Mouse (Mus musculus): ENCODE results near the gene Dpysl4.

The Dpysl4 gene

GRCm38 (mm10) chr7:139085629-139086194 is at the start of gene Dpysl4:
TSS of gene Dpysl4 (plus strand) at chr7:139086001.
- peak; percentile 95 for DNase-seq

GRCm38 (mm10) chr7:139063406-139063805 is 22.4 kb upstream of the Dpysl4 start:
- DNase-seq, result no peak

GRCm38 (mm10) chr7:139068182-139068623 is 17.6 kb upstream of the Dpysl4 start:
- peak; percentile 95 for DNase-seq

GRCm38 (mm10) chr7:139074189-139074588 is 11.6 kb upstream of the Dpysl4 start:
- no peak for DNase-seq

- no peak for DNase-seq
Measured at GRCm38 (mm10) chr7:139075054-139075794, 10.6 kb upstream of the Dpysl4 start.

GRCm38 (mm10) chr7:139077283-139077682 is 8.5 kb upstream of the Dpysl4 start:
- peak; percentile 71 for DNase-seq

GRCm38 (mm10) chr7:139078181-139078580 is 7.6 kb upstream of the Dpysl4 start:
- DNase-seq, result peak; percentile 50

GRCm38 (mm10) chr7:139079141-139079540 is 6.7 kb upstream of the Dpysl4 start:
- no peak for DNase-seq

- peak; percentile 61 for DNase-seq
Measured at GRCm38 (mm10) chr7:139080714-139081113, 5.1 kb upstream of the Dpysl4 start.

GRCm38 (mm10) chr7:139081158-139081557 is 4.6 kb upstream of the Dpysl4 start:
- no peak for DNase-seq

GRCm38 (mm10) chr7:139082281-139082680 is 3.5 kb upstream of the Dpysl4 start:
- DNase-seq, result peak; percentile 34

GRCm38 (mm10) chr7:139084316-139084715 is 1.5 kb upstream of the Dpysl4 start:
- peak; percentile 54 for DNase-seq

- DNase-seq, result peak; percentile 49
Measured at GRCm38 (mm10) chr7:139086195-139087158, 676 bp downstream of the Dpysl4 start.

GRCm38 (mm10) chr7:139087801-139088200 is 2.0 kb downstream of the Dpysl4 start:
- DNase-seq, result peak; percentile 84

- DNase-seq, result peak; percentile 67
Measured at GRCm38 (mm10) chr7:139089892-139090874, 4.4 kb downstream of the Dpysl4 start.

GRCm38 (mm10) chr7:139091681-139092080 is 5.9 kb downstream of the Dpysl4 start:
- peak; percentile 59 for DNase-seq

- DNase-seq, result peak; percentile 65
Measured at GRCm38 (mm10) chr7:139092676-139093075, 6.9 kb downstream of the Dpysl4 start.

GRCm38 (mm10) chr7:139093124-139093523 is 7.3 kb downstream of the Dpysl4 start:
- DNase-seq, result peak; percentile 93

GRCm38 (mm10) chr7:139093781-139094180 is 8.0 kb downstream of the Dpysl4 start:
- DNase-seq, result peak; percentile 63

- DNase-seq, result peak; percentile 98
Measured at GRCm38 (mm10) chr7:139094761-139095160, 9.0 kb downstream of the Dpysl4 start.

- DNase-seq, result peak; percentile 61
Measured at GRCm38 (mm10) chr7:139095282-139095681, 9.5 kb downstream of the Dpysl4 start.

GRCm38 (mm10) chr7:139096399-139096798 is 10.6 kb downstream of the Dpysl4 start:
- DNase-seq, result peak; percentile 56
